Mouse (Mus musculus) kidney, postnatal 10 days (tissue): Measurements from ENCODE around the gene Rph3a.
"Not testable (repeated sequence)": the region's sequence is repeated elsewhere in the genome, so short reads cannot be mapped to it uniquely, and the experiment has no call there.

Source experiments
- DNase-seq: peaks from one replicate; pipeline ENCODE4 v3.0.0; 2021; ENCODE audit warnings: mixed read lengths

The Rph3a gene

DNA sequence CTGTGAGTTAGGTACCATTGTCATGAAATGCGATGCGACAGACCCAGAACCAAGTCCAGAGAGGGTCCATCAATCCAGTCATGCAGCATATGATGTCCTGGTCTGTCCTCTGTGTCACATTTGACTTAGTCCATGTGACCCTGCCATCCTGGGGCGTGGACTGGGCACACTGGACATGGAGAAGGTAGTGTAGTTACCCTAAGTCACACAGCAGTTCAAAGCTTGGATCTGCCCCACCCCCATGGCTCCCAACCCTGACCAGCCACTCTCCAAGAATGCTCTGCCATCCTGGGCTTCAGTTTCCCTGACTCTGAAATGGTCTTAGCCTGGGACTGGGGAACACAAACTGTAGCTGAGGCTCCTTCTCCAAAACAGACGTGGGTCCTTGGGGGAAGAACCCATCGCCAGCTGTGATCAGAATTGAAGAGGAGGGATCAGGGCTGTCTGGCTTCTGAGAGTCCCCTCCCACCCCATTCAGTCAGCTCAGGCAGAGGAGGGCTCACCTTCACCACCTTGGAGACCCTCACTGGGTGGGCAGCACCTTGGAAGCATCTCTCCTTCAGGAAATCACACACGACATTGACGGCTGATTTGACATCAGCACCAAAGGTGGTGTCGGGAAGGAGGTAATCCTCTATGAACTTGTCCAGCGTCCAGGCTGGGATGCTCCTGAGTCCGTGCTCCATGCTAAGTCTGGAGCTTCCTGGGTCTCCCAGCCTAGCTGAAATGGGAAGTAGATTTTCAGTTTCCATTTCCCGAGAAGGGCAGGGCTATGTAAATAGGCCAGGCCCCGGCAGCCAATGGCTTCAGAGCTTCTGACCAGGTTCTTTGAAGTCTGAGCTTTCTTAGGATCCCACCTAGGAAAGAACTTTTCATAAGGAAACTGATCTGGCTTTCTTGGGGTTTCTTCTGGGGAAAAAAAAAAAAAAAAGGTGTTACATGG lies 102.8 kb downstream of the Rph3a start, which contains the start of gene Oas1a:
TSS of gene Oas1a (minus strand) at position 731 of the 943 bp plus-strand sequence.
- not testable (repeated sequence) for DNase-seq

DNA sequence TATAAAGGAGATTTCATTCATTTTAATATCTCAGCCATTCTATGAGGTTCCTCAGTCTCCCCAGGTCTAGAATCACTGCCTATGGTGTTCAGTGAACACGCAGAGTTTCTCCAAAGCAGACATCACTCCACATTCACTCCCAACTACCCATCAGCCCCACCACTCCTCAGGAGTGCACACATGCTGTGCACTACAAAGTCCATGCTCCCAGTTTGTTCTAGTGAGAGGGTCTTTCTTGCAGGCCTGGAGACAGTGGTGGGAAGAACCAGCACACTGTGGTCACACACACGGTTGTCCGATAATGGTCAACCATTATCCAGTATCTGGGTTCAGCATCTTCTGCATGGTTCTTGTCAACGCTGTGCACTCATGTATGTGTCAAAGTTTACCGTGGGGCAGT lies 107.8 kb downstream of the Rph3a start:
- no peak for DNase-seq

DNA sequence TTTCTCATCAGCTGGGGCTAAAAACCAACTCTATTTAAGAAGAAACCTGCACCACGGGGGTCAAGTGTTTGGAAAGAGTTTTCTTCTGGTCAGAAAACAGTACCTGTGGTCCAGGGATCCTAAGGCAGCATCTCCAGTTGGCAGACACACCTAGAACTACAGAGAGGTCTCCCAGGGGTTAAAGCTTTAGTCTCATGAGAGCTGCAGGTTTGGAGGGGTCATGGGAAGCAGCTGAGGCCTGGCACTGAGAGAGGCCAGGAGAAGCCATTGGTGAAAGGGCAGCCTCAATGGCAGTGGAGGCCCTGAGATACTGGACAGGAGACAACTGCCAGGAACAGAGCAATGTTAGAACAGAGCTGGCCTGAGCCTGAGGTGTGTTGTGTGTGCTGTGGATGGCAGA lies 109.2 kb downstream of the Rph3a start:
- DNase-seq, result no peak

GRCm38 (mm10) chr5:120898726-120899125 lies 111.2 kb downstream of the Rph3a start:
- DNase-seq, result no peak

GRCm38 (mm10) chr5:120898307-120898706 lies 111.6 kb downstream of the Rph3a start:
- DNase-seq, result no peak

- DNase-seq, result no peak
These were observed 114.5 kb downstream of the Rph3a start for GRCm38 (mm10) chr5:120895231-120895900.

DNA sequence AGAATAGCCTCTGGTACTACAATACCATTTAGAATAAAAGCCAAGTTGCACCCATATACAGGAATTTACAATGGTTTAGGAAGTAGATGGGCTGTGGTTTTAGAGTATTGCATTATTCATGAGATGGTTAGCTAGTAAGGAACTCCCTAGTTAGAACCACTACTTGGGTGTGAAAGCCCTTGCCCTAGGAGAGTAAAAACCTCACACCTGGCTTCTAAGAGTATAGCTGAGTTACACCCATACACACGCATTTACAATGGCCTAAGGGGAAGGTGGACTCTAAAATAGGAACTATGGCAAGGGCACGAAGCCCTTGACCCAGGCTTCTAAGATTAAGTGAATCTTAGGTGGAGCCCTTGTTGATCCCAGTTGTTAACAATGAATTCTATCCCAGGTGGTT lies 115.2 kb downstream of the Rph3a start:
- DNase-seq, result not testable (repeated sequence)

- not testable (repeated sequence) for DNase-seq
These were observed 116.0 kb downstream of the Rph3a start for GRCm38 (mm10) chr5:120893866-120894265.

GRCm38 (mm10) chr5:120892243-120892660 lies 117.6 kb downstream of the Rph3a start:
- DNase-seq, result no peak

GRCm38 (mm10) chr5:120891566-120892242 lies 118.2 kb downstream of the Rph3a start:
- DNase-seq, result not testable (repeated sequence)

- DNase-seq, result no peak
These were observed 118.9 kb downstream of the Rph3a start for GRCm38 (mm10) chr5:120890991-120891390.
